Mouse (Mus musculus) stomach, embryonic 14.5 days (tissue): ENCODE data around the gene Prr11. TPM values are rescaled to one million over a fixed set of nuclear protein-coding genes. Genes with fewer than 3 reads are reported as not detected.
A peak's percentile ranks its signal among the peaks of the same experiment; 100 is the strongest.
"Not testable (repeated sequence)": the region's sequence is repeated elsewhere in the genome, so short reads cannot be mapped to it uniquely, and the experiment has no call there.

ENCODE experiments used
- ATAC-seq: fragments of 200-750 bp; cut with Nextera tagmentation; 2 replicates; pipeline ENCODE4 v1.8.0; 2017; ENCODE audit warnings: low read depth, moderate TSS enrichment; ENCODE audit not compliant: insufficient number of reproducible peaks, insufficient read depth, low FRiP score
- H3K27ac ChIP-seq: fragments of 300-500 bp; sonication (generic); 2 replicates; pipeline ENCODE4 v1.5.1; 2014; ENCODE audit warnings: mild to moderate bottlenecking, low read length, moderate library complexity, mixed read lengths
- H3K27me3 ChIP-seq: fragments of 300-500 bp; sonication (generic); 2 replicates; pipeline ENCODE4 v1.6.1; 2014; ENCODE audit warnings: low read length, control low read depth, mixed read lengths; ENCODE audit not compliant: control insufficient read depth, insufficient read depth
- H3K36me3 ChIP-seq: fragments of 300-500 bp; sonication (generic); 2 replicates; pipeline ENCODE4 v1.6.1; 2014; ENCODE audit warnings: mild to moderate bottlenecking, control low read depth, low read length, moderate library complexity, mixed read lengths; ENCODE audit not compliant: control insufficient read depth, insufficient read depth
- H3K4me1 ChIP-seq: fragments of 300-500 bp; sonication (generic); 2 replicates; pipeline ENCODE4 v1.6.1; 2014; ENCODE audit warnings: low read length, control low read depth, mixed read lengths; ENCODE audit not compliant: control insufficient read depth, insufficient read depth
- H3K4me2 ChIP-seq: fragments of 300-500 bp; sonication (generic); replicated peaks from 2 replicates; pipeline ENCODE4 v1.6.1; 2014; ENCODE audit warnings: low read depth, low read length, control low read depth
- H3K4me3 ChIP-seq: fragments of 300-500 bp; sonication (generic); 2 replicates; pipeline ENCODE4 v1.5.1; 2014; ENCODE audit warnings: low read depth, low read length, control low read depth
- H3K9ac ChIP-seq: fragments of 300-500 bp; sonication (generic); replicated peaks from 2 replicates; pipeline ENCODE4 v1.6.1; 2014; ENCODE audit warnings: low read depth, mild to moderate bottlenecking, control low read depth, low read length, moderate library complexity, mixed read lengths
- H3K9me3 ChIP-seq: fragments of 300-500 bp; sonication (generic); 2 replicates; pipeline ENCODE4 v1.6.1; 2016; ENCODE audit warnings: low read depth, low read length, control low read depth; ENCODE audit not compliant: control insufficient read depth
- WGBS: fragments of 180-500 bp; shearing (Covaris S2); extraction: QIAGEN DNeasy Blood & Tissue Kit; methylation state at CpG from one replicate; pipeline ENCODE4 v1.1.7; 2014; 5-methylcytosine and 5-hydroxymethylcytosine counted together
- polyA plus RNA-seq: library from polyadenylated mRNA; unstranded; fragments of >200 nt; fragmentation: Nextera tagmentation; extraction: Ambion mirVana; gene quantifications from 2 replicates; pipeline ENCODE4 v1.2.1, GENCODE M21; 2014

Gene Prr11
- polyA plus RNA-seq, 1 experiment from 2014 or later, result 15.1 TPM

GRCm38 (mm10) chr11:87073343-87073865 is 35.1 kb downstream of the Prr11 start:
- under 1% methylated on average over 24 of the region's 24 CpGs for WGBS

GRCm38 (mm10) chr11:87062087-87062486 is 46.4 kb downstream of the Prr11 start:
- Histone ChIP-seq H3K4me2 (no peak overlapping the region), H3K4me3 (no peak overlapping the region), H3K27me3 (no peaks in the 10 kb centered on the region), H3K9me3 (no peaks in the 10 kb centered on the region), H3K9ac (no peak overlapping the region), H3K4me1 (no peaks in the 10 kb centered on the region), H3K27ac (no peak overlapping the region), H3K36me3 (no peaks in the 10 kb centered on the region; the same call in 1 of the 2 replicates)
- no peak for ATAC-seq
- WGBS, result 73% methylated on average over 3 of the region's 3 CpGs

More at GRCm38 (mm10) chr11:87073343-87073865, 35.1 kb downstream of the Prr11 start:
- peak overlapping the region; percentile 98 for H3K4me2 ChIP-seq
- ATAC-seq, result peak; percentile 70; the same call in 1 of the 2 replicates
- no peaks in the 10 kb centered on the region for H3K9me3 ChIP-seq
- H3K36me3 ChIP-seq, result peaks cover 17% of the 10 kb centered on the region
- no peaks in the 10 kb centered on the region for H3K4me1 ChIP-seq
- H3K4me3 ChIP-seq, result peak overlapping the region; percentile 61
- H3K27me3 ChIP-seq, result no peaks in the 10 kb centered on the region
- peak overlapping the region; percentile 60 for H3K9ac ChIP-seq
- H3K27ac ChIP-seq, result peak overlapping the region; percentile 67; the same call in 1 of the 2 replicates

GRCm38 (mm10) chr11:87060410-87060809 is 48.1 kb downstream of the Prr11 start:
- 97% methylated on average over 2 of the region's 2 CpGs for WGBS
- ATAC-seq, result no peak

GRCm38 (mm10) chr11:87056286-87056685 is 52.2 kb downstream of the Prr11 start:
- ATAC-seq, result no peak
- Histone ChIP-seq H3K9ac (no peak overlapping the region), H3K4me3 (no peak overlapping the region), H3K36me3 (0 out of 2 replicates have a peak, but pooled peaks cover 3% of the 10 kb centered on the region), H3K4me1 (no peaks in the 10 kb centered on the region), H3K27me3 (no peaks in the 10 kb centered on the region), H3K27ac (no peak overlapping the region), H3K9me3 (no peaks in the 10 kb centered on the region), H3K4me2 (no peak overlapping the region)
- WGBS, result 75% methylated on average over 6 of the region's 6 CpGs

More at GRCm38 (mm10) chr11:87060410-87060809, 48.1 kb downstream of the Prr11 start:
- H3K36me3 ChIP-seq, result no peaks in the 10 kb centered on the region; the same call in 1 of the 2 replicates
- no peak overlapping the region for H3K27ac ChIP-seq
- no peaks in the 10 kb centered on the region for H3K4me1 ChIP-seq
- no peaks in the 10 kb centered on the region for H3K9me3 ChIP-seq
- no peak overlapping the region for H3K4me2 ChIP-seq
- no peak overlapping the region for H3K4me3 ChIP-seq
- H3K27me3 ChIP-seq, result no peaks in the 10 kb centered on the region
- no peak overlapping the region for H3K9ac ChIP-seq

GRCm38 (mm10) chr11:87048900-87049299 is 59.6 kb downstream of the Prr11 start:
- not testable (repeated sequence) for H3K9me3 ChIP-seq, H3K27me3 ChIP-seq, H3K36me3 ChIP-seq, H3K4me2 ChIP-seq, ATAC-seq, H3K4me3 ChIP-seq, H3K9ac ChIP-seq, H3K4me1 ChIP-seq, H3K27ac ChIP-seq
- 90% methylated on average over 7 of the region's 7 CpGs for WGBS

GRCm38 (mm10) chr11:87046968-87047367 is 61.5 kb downstream of the Prr11 start:
- H3K4me3 ChIP-seq, result no peak overlapping the region
- no peak overlapping the region for H3K27ac ChIP-seq
- no peaks in the 10 kb centered on the region for H3K9me3 ChIP-seq
- no peak for ATAC-seq
- H3K27me3 ChIP-seq, result no peaks in the 10 kb centered on the region
- no peaks in the 10 kb centered on the region for H3K4me1 ChIP-seq
- 82% methylated on average over 5 of the region's 5 CpGs for WGBS
- H3K9ac ChIP-seq, result no peak overlapping the region
- no peaks in the 10 kb centered on the region; the same call in 1 of the 2 replicates for H3K36me3 ChIP-seq
- H3K4me2 ChIP-seq, result no peak overlapping the region

- H3K36me3 ChIP-seq, result no peaks in the 10 kb centered on the region; the same call in 1 of the 2 replicates
- ATAC-seq, result no peak
- H3K4me3 ChIP-seq, result no peak overlapping the region
- H3K4me1 ChIP-seq, result no peaks in the 10 kb centered on the region
- H3K9me3 ChIP-seq, result no peaks in the 10 kb centered on the region
- H3K27me3 ChIP-seq, result no peaks in the 10 kb centered on the region
- H3K9ac ChIP-seq, result no peak overlapping the region
- H3K27ac ChIP-seq, result no peak overlapping the region
- WGBS, result 85% methylated on average over 3 of the region's 3 CpGs
- no peak overlapping the region for H3K4me2 ChIP-seq
Measured at GRCm38 (mm10) chr11:87043052-87043451, 65.5 kb downstream of the Prr11 start.

- no peak for ATAC-seq
- Histone ChIP-seq H3K4me1 (no peaks in the 10 kb centered on the region), H3K9me3 (no peaks in the 10 kb centered on the region), H3K27ac (no peak overlapping the region), H3K4me3 (no peak overlapping the region), H3K27me3 (no peaks in the 10 kb centered on the region), H3K4me2 (no peak overlapping the region), H3K9ac (no peak overlapping the region), H3K36me3 (no peaks in the 10 kb centered on the region)
- 77% methylated on average over 9 of the region's 9 CpGs for WGBS
Measured at GRCm38 (mm10) chr11:87039307-87039963, 69.1 kb downstream of the Prr11 start.
